Mouse (Mus musculus): ENCODE measurements at regions not wholly inside any gene's neighbourhood (a gene's known extent, or its start where the extent isn't known, plus 50 kb on each side); places are given as distances from the start of the nearest gene placed in this dataset.

- H3K9ac ChIP-seq (replicated peaks; ENCODE audit: low read depth, low read length), result no peak overlapping the region
- no peak overlapping the region for H3K4me2 ChIP-seq (ENCODE audit: low read depth, low read length)
- H3K9me3 ChIP-seq (ENCODE audit: control insufficient read depth, low read length), result no peaks in the 10 kb centered on the region
- 75% methylated on average over 1 of the region's 1 CpGs for WGBS
- no peaks in the 10 kb centered on the region for H3K27me3 ChIP-seq (ENCODE audit: control insufficient read depth, insufficient read depth, low read length)
- H3K27ac ChIP-seq (ENCODE audit: low read depth, low read length), result no peak overlapping the region
- no peaks in the 10 kb centered on the region for H3K36me3 ChIP-seq (ENCODE audit: control insufficient read depth, insufficient read depth, low read length)
- no peaks in the 10 kb centered on the region for H3K4me1 ChIP-seq (ENCODE audit: control insufficient read depth, insufficient read depth, low read length)
- ATAC-seq (ENCODE audit: low read depth), result no peak
- no peak overlapping the region for H3K4me3 ChIP-seq (ENCODE audit: low read depth, low read length)
Observed at GRCm38 (mm10) chr14:123219590-123219989, 235.8 kb upstream of the Tmtc4 start.

- Histone ChIP-seq H3K4me2 (ENCODE audit: low read depth, low read length) (no peak overlapping the region), H3K4me3 (ENCODE audit: low read depth, low read length) (no peak overlapping the region), H3K9me3 (ENCODE audit: control insufficient read depth, low read length) (no peaks in the 10 kb centered on the region), H3K36me3 (ENCODE audit: control insufficient read depth, insufficient read depth, low read length) (no peaks in the 10 kb centered on the region), H3K9ac (replicated peaks; ENCODE audit: low read depth, low read length) (no peak overlapping the region), H3K4me1 (ENCODE audit: control insufficient read depth, insufficient read depth, low read length) (no peaks in the 10 kb centered on the region), H3K27me3 (ENCODE audit: control insufficient read depth, insufficient read depth, low read length) (no peaks in the 10 kb centered on the region), H3K27ac (ENCODE audit: low read depth, low read length) (no peak overlapping the region)
- ATAC-seq (ENCODE audit: low read depth), result no peak
- 75% methylated on average over 3 of the region's 3 CpGs for WGBS
Observed at GRCm38 (mm10) chr14:123210241-123210640, 226.4 kb upstream of the Tmtc4 start.

- peaks cover 7% of the 10 kb centered on the region; the same call in 1 of the 2 replicates for H3K4me1 ChIP-seq (ENCODE audit: control insufficient read depth, insufficient read depth, low read length)
- H3K9ac ChIP-seq (replicated peaks; ENCODE audit: low read depth, low read length), result no peak overlapping the region
- no peak overlapping the region for H3K4me3 ChIP-seq (ENCODE audit: low read depth, low read length)
- 0 out of 2 replicates have a peak overlapping the region, but pooled peaks have one; percentile 15 for H3K4me2 ChIP-seq (ENCODE audit: low read depth, low read length)
- WGBS, result 46% methylated on average over 2 of the region's 2 CpGs
- no peaks in the 10 kb centered on the region for H3K36me3 ChIP-seq (ENCODE audit: control insufficient read depth, insufficient read depth, low read length)
- H3K9me3 ChIP-seq (ENCODE audit: control insufficient read depth, low read length), result no peaks in the 10 kb centered on the region
- H3K27me3 ChIP-seq (ENCODE audit: control insufficient read depth, insufficient read depth, low read length), result no peaks in the 10 kb centered on the region
- 0 out of 2 replicates have a peak, but pooled peaks have one; percentile 4 for ATAC-seq (ENCODE audit: low read depth)
- 0 out of 2 replicates have a peak overlapping the region, but pooled peaks have one; percentile 70 for H3K27ac ChIP-seq (ENCODE audit: low read depth, low read length)
Observed at GRCm38 (mm10) chr14:123202848-123203247, 219.0 kb upstream of the Tmtc4 start.

GRCm38 (mm10) chr14:123202313-123202712 is 218.5 kb upstream of the Tmtc4 start:
- WGBS, result 41% methylated on average over 4 of the region's 4 CpGs
- H3K9ac ChIP-seq (replicated peaks; ENCODE audit: low read depth, low read length), result no peak overlapping the region
- H3K9me3 ChIP-seq (ENCODE audit: control insufficient read depth, low read length), result peaks cover under 1% of the 10 kb centered on the region; the same call in 1 of the 2 replicates
- H3K4me2 ChIP-seq (ENCODE audit: low read depth, low read length), result peak overlapping the region; percentile 15; the same call in 1 of the 2 replicates
- peaks cover 7% of the 10 kb centered on the region; the same call in 1 of the 2 replicates for H3K4me1 ChIP-seq (ENCODE audit: control insufficient read depth, insufficient read depth, low read length)
- no peaks in the 10 kb centered on the region for H3K36me3 ChIP-seq (ENCODE audit: control insufficient read depth, insufficient read depth, low read length)
- H3K27ac ChIP-seq (ENCODE audit: low read depth, low read length), result peak overlapping the region; percentile 70
- H3K27me3 ChIP-seq (ENCODE audit: control insufficient read depth, insufficient read depth, low read length), result no peaks in the 10 kb centered on the region
- peak; percentile 67 for ATAC-seq (ENCODE audit: low read depth)
- H3K4me3 ChIP-seq (ENCODE audit: low read depth, low read length), result no peak overlapping the region

DNA sequence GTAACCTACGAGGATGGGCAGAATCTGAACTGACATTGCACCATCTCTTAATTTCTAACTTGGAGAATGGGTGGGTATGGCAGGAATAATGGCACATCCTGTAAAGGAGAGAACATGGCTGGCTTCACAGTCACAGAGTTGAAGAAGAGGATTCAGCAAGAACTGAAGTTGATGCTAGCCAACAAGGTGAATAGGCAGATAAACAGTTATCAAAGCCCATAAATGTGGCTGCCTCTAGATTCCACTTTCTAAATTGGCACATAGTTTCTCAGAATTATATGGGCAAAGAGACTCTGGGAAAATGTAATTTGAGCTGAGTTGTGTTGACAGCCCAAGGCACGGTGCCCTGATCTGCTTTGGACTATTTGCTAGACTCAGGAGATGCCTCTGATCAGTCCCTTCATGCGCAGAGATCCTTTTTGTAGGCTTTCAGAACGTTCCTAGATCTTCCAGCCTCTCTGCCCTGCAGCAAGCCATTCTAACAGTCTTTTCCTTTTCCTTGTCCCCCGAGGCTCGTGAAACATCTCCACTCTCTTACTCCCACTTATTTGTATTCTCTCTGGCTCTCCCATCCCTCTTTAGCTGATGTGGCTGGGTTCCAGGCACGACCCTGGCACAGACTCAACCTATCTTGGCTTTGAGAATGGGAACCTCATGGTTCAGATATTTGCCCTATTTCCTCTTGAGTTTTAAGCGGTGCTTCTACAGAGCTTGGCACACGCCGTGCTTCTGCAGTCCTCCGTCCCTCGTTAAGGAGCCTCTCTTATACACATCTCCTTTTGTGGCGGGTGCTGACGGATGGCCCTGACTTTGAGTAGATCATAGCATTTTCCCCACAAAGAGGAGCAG is 217.8 kb upstream of the Tmtc4 start:
- Histone ChIP-seq H3K36me3 (ENCODE audit: control insufficient read depth, insufficient read depth, low read length) (no peaks in the 10 kb centered on the region), H3K4me2 (ENCODE audit: low read depth, low read length) (peak overlapping the region; percentile 15; the same call in 1 of the 2 replicates), H3K4me1 (ENCODE audit: control insufficient read depth, insufficient read depth, low read length) (peaks cover 7% of the 10 kb centered on the region; the same call in 1 of the 2 replicates), H3K27me3 (ENCODE audit: control insufficient read depth, insufficient read depth, low read length) (no peaks in the 10 kb centered on the region), H3K4me3 (ENCODE audit: low read depth, low read length) (no peak overlapping the region), H3K9ac (replicated peaks; ENCODE audit: low read depth, low read length) (no peak overlapping the region), H3K27ac (ENCODE audit: low read depth, low read length) (peak overlapping the region; percentile 70), H3K9me3 (ENCODE audit: control insufficient read depth, low read length) (peaks cover 3% of the 10 kb centered on the region; the same call in 1 of the 2 replicates)
- 46% methylated on average over 14 of the region's 14 CpGs for WGBS
- ATAC-seq (ENCODE audit: low read depth), result peak; percentile 90

GRCm38 (mm10) chr14:123199111-123199510 is 215.3 kb upstream of the Tmtc4 start:
- Histone ChIP-seq H3K9me3 (ENCODE audit: control insufficient read depth, low read length) (peaks cover 3% of the 10 kb centered on the region; the same call in 1 of the 2 replicates), H3K4me3 (ENCODE audit: low read depth, low read length) (no peak overlapping the region), H3K36me3 (ENCODE audit: control insufficient read depth, insufficient read depth, low read length) (no peaks in the 10 kb centered on the region), H3K4me2 (ENCODE audit: low read depth, low read length) (no peak overlapping the region), H3K4me1 (ENCODE audit: control insufficient read depth, insufficient read depth, low read length) (peaks cover 7% of the 10 kb centered on the region; the same call in 1 of the 2 replicates), H3K27ac (ENCODE audit: low read depth, low read length) (no peak overlapping the region), H3K9ac (replicated peaks; ENCODE audit: low read depth, low read length) (no peak overlapping the region), H3K27me3 (ENCODE audit: control insufficient read depth, insufficient read depth, low read length) (no peaks in the 10 kb centered on the region)
- no peak for ATAC-seq (ENCODE audit: low read depth)
- 58% methylated on average over 3 of the region's 3 CpGs for WGBS

GRCm38 (mm10) chr14:123192574-123192973 is 208.7 kb upstream of the Tmtc4 start:
- WGBS, result 68% methylated on average over 2 of the region's 2 CpGs
- no peak overlapping the region for H3K27ac ChIP-seq (ENCODE audit: low read depth, low read length)
- no peak overlapping the region for H3K4me3 ChIP-seq (ENCODE audit: low read depth, low read length)
- H3K9ac ChIP-seq (replicated peaks; ENCODE audit: low read depth, low read length), result no peak overlapping the region
- no peak overlapping the region for H3K4me2 ChIP-seq (ENCODE audit: low read depth, low read length)
- ATAC-seq (ENCODE audit: low read depth), result no peak
- no peaks in the 10 kb centered on the region for H3K4me1 ChIP-seq (ENCODE audit: control insufficient read depth, insufficient read depth, low read length)
- H3K36me3 ChIP-seq (ENCODE audit: control insufficient read depth, insufficient read depth, low read length), result no peaks in the 10 kb centered on the region
- H3K9me3 ChIP-seq (ENCODE audit: control insufficient read depth, low read length), result peaks cover 3% of the 10 kb centered on the region; the same call in 1 of the 2 replicates
- no peaks in the 10 kb centered on the region for H3K27me3 ChIP-seq (ENCODE audit: control insufficient read depth, insufficient read depth, low read length)

DNA sequence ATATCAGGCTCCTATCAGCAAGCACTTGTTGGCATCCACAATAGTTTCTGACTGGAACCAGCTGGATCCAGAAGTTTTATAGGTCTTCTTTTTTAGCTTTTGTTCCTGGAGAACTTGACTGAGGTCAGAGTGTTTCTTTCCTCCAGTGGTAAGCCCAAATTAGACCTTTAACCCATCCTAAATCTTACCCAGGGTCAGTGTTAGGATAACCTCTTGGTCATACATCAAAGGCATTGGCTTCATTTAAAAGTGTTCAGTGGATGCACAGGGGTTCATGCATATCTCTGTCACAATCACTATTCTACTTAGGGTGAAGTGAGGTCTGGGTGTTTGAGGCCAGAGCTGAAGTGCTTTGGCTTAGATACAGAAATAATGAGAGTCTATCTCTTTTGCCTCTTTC is 206.9 kb upstream of the Tmtc4 start:
- H3K27me3 ChIP-seq (ENCODE audit: control insufficient read depth, insufficient read depth, low read length), result no peaks in the 10 kb centered on the region
- H3K36me3 ChIP-seq (ENCODE audit: control insufficient read depth, insufficient read depth, low read length), result no peaks in the 10 kb centered on the region
- no peak for ATAC-seq (ENCODE audit: low read depth)
- H3K4me3 ChIP-seq (ENCODE audit: low read depth, low read length), result no peak overlapping the region
- no peak overlapping the region for H3K4me2 ChIP-seq (ENCODE audit: low read depth, low read length)
- no peak overlapping the region for H3K9ac ChIP-seq (replicated peaks; ENCODE audit: low read depth, low read length)
- no peak overlapping the region for H3K27ac ChIP-seq (ENCODE audit: low read depth, low read length)
- H3K9me3 ChIP-seq (ENCODE audit: control insufficient read depth, low read length), result no peaks in the 10 kb centered on the region
- no peaks in the 10 kb centered on the region for H3K4me1 ChIP-seq (ENCODE audit: control insufficient read depth, insufficient read depth, low read length)
